8 mouse cellular contexts compared by ENCODE assay signal in genomic region chr3:145408045-145408444, GRCm38 (mm10).
DNase-seq lines count a peak whose midpoint lies in the region; ATAC-seq lines count a peak whose summit lies in the region.

No protein-coding gene starts in this region.

- no peak for ATAC-seq in CD4-positive, CD25-positive, alpha-beta regulatory T cell, adult 4 months
- peak; percentile 74 for ATAC-seq in common myeloid progenitor, adult 5-6 weeks (replicated peaks; ENCODE audit: low read depth, poor library complexity, severe bottlenecking)

- DNase-seq in CD4-positive, CD25-positive, alpha-beta regulatory T cell, adult 2 months (ENCODE audit: low read depth, low spot score) = peak; percentile 25
- peak; percentile 9 for DNase-seq in left cerebral cortex, postnatal 4 days
- no peak for DNase-seq in left cerebral cortex, postnatal 36 days (ENCODE audit: low spot score in 2 of 2)
- DNase-seq in retina, embryonic 14.5 days (ENCODE audit: low spot score) = peak; percentile 41
- DNase-seq in frontal cortex, postnatal 36 days (ENCODE audit: low spot score in 2 of 2) = no peak
- no peak for DNase-seq in left cerebral cortex, postnatal 10 days (ENCODE audit: extremely low spot score in 1 of 2, low spot score in 2 of 2)

- intact Hi-C loops in left cerebral cortex, postnatal 4 days (cut with DNase I) = no loop called here
- intact Hi-C loops in left cerebral cortex, postnatal 36 days (cut with DNase I) = no loop called here
- intact Hi-C loops in left cerebral cortex, postnatal 10 days (cut with DNase I) = no loop called here

Comparison
In these comparisons a context has a peak if more than half of its experiments do, and no peak if none do; other contexts are left out.
1. DNase-seq: peak in CD4-positive, CD25-positive, alpha-beta regulatory T cell, adult 2 months (single experiment), left cerebral cortex, postnatal 4 days (single experiment) and retina, embryonic 14.5 days (single experiment); none in left cerebral cortex, postnatal 36 days (0 of 2), frontal cortex, postnatal 36 days (0 of 2) and left cerebral cortex, postnatal 10 days (0 of 2).